Mouse (Mus musculus) erythroblast, adult 5-6 weeks (primary cell): ENCODE results near the gene Olfr348. TPM values are rescaled to one million over a fixed set of nuclear protein-coding genes. Genes with fewer than 3 reads are reported as not detected.

Source experiments
- ATAC-seq: replicated peaks from 2 replicates; pipeline ENCODE4 v1.8.0; 2016; ENCODE audit warnings: moderate number of reproducible peaks, mild to moderate bottlenecking, moderate TSS enrichment, inconsistent platforms; ENCODE audit not compliant: poor library complexity, low FRiP score, severe bottlenecking
- total RNA-seq, 2 experiments: library from RNA; stranded (forward) in 1 of 2; stranded (reverse) in 1 of 2; fragments of 150-400 nt in 1 of 2; fragments of 200-764, 138-1000 nt in 1 of 2; gene quantifications; 2 replicates each; pipeline versions ENCODE4 v1.2.3 to v1.2.4; 2015 to 2017; ENCODE audit warnings: low replicate concordance in 2 of 2

The Olfr348 gene
- total RNA-seq (2015; ENCODE audit: low replicate concordance): not detected in 2 replicates
- total RNA-seq (2017; ENCODE audit: low replicate concordance): not detected in 2 replicates

DNA sequence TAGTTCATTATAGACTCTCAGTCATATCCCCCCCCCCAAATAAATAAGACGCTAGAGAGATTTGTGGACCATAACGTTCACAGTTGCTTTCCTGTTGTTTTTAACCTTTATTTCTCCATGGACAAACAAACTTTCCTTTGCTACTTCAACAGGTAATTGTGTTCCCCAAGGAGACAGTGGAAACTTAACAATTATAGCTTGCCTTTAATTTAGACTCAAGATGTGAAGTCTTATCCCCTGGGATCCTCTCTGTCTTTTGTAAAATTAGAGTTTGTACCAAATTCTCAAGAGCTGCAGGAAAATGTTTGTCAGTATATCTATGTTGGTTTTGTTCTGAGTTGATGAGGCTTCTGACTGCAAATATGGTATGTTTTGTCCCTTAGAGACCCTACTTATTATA is at the start of gene Olfr348:
Gene Olfr348, plus strand, starts transcription at position 301 of the 400 bp plus-strand sequence.
- ATAC-seq: no peak

DNA sequence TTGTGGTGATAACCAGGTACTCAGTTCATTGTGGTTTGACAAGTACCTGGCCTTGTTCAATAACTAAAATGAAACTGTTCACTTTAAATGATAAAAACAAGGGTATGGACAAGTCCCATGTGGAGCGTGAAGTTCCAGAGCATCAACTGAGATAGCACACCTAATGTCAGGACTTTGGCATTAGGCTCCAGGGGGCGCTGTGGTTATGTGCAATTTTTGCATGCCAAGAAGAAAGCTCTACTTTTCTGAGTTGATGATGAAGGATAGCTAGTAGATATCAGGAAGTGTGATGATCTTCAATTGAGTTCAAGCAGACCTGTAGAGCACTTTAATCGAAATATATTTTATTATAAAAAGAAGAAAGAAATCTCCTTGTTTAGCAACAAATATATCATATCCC is 47.9 kb upstream of the Olfr348 start:
- no peak for ATAC-seq

DNA sequence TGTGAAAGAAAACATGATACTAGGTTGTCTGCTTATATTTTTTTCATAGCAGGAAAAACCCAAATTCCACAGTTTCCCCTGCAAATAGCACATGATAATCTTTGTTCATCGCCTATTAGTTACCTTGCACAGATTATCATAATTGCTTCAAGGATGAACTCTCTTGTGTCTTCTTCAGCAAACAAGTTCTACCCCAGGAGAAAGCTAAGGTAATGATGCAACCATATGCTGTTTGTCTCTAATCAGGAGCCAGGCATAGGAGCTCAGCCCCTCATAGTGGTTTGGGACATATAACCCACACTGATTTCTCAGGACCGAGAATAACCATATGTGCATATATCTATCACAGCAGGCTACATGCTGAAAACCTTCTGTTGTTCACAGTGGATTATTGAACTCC is 6.2 kb downstream of the Olfr348 start, which contains the start of gene Olfr50:
Gene Olfr50, plus strand, starts transcription at position 301 of the 400 bp plus-strand sequence.
- ATAC-seq: no peak

DNA sequence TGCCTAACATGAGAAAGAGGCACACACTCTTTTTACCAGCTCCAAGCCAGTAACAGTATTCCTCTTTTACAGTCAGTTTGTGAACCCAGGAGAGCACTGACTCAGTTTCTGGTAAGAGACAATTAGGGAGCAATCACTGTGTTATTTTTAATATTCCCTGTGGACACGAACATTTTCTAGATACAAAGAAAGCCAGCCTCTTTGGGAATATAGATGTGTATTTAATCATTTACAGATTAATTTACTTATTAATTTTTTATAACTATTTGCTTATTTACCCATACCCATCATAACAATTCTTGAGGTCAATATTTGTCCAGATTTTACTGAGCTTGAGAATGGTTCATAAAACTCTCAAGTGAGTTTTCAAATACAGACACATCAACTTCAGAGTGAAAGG is 32.9 kb downstream of the Olfr348 start, which contains the start of gene Olfr3:
Gene Olfr3, minus strand, starts transcription at position 101 of the 400 bp plus-strand sequence.
- no peak for ATAC-seq

Other genes with a start within 250 kb of the Olfr348 start
- gene Olfr344, start 217.6 kb upstream of the Olfr348 start, total RNA-seq (2015; ENCODE audit: low replicate concordance): not detected in 2 replicates
- gene Olfr344, start 217.6 kb upstream of the Olfr348 start, total RNA-seq (2017; ENCODE audit: low replicate concordance): 0.09 TPM in 1 of 2 replicates, not detected in the other
- not detected in 2 replicates for gene Olfr345, start 144.2 kb upstream of the Olfr348 start, total RNA-seq (2015; ENCODE audit: low replicate concordance)
- gene Olfr345, start 144.2 kb upstream of the Olfr348 start, total RNA-seq (2017; ENCODE audit: low replicate concordance): not detected in 2 replicates
- not detected in 2 replicates for gene Olfr346, start 98.5 kb upstream of the Olfr348 start, total RNA-seq (2015; ENCODE audit: low replicate concordance)
- gene Olfr346, start 98.5 kb upstream of the Olfr348 start, total RNA-seq (2017; ENCODE audit: low replicate concordance): not detected in 2 replicates
- gene Olfr347, start 52.4 kb upstream of the Olfr348 start, total RNA-seq (2015; ENCODE audit: low replicate concordance): not detected in 2 replicates
- not detected in 2 replicates for gene Olfr347, start 52.4 kb upstream of the Olfr348 start, total RNA-seq (2017; ENCODE audit: low replicate concordance)
- not detected in 2 replicates for gene Olfr50, start 6.3 kb downstream of the Olfr348 start, total RNA-seq (2015; ENCODE audit: low replicate concordance)
- gene Olfr50, start 6.3 kb downstream of the Olfr348 start, total RNA-seq (2017; ENCODE audit: low replicate concordance): not detected in 2 replicates
- not detected in 2 replicates for gene Olfr3, start 32.8 kb downstream of the Olfr348 start, total RNA-seq (2015; ENCODE audit: low replicate concordance)
- gene Olfr3, start 32.8 kb downstream of the Olfr348 start, total RNA-seq (2017; ENCODE audit: low replicate concordance): not detected in 2 replicates
- not detected in 2 replicates for gene Olfr350, start 62.0 kb downstream of the Olfr348 start, total RNA-seq (2015; ENCODE audit: low replicate concordance)
- not detected in 2 replicates for gene Olfr350, start 62.0 kb downstream of the Olfr348 start, total RNA-seq (2017; ENCODE audit: low replicate concordance)
- gene Olfr351, start 78.4 kb downstream of the Olfr348 start, total RNA-seq (2015; ENCODE audit: low replicate concordance): not detected in 2 replicates
- not detected in 2 replicates for gene Olfr351, start 78.4 kb downstream of the Olfr348 start, total RNA-seq (2017; ENCODE audit: low replicate concordance)
- not detected in 2 replicates for gene Olfr352, start 84.2 kb downstream of the Olfr348 start, total RNA-seq (2015; ENCODE audit: low replicate concordance)
- not detected in 2 replicates for gene Olfr352, start 84.2 kb downstream of the Olfr348 start, total RNA-seq (2017; ENCODE audit: low replicate concordance)
- not detected in 2 replicates for gene Olfr353, start 108.7 kb downstream of the Olfr348 start, total RNA-seq (2015; ENCODE audit: low replicate concordance)
- gene Olfr353, start 108.7 kb downstream of the Olfr348 start, total RNA-seq (2017; ENCODE audit: low replicate concordance): not detected in 2 replicates
- gene Olfr354, start 121.4 kb downstream of the Olfr348 start, total RNA-seq (2015; ENCODE audit: low replicate concordance): not detected in 2 replicates
- under 0.01 and 0.26 TPM in 2 replicates for gene Olfr354, start 121.4 kb downstream of the Olfr348 start, total RNA-seq (2017; ENCODE audit: low replicate concordance)
- gene Olfr355, start 144.6 kb downstream of the Olfr348 start, total RNA-seq (2015; ENCODE audit: low replicate concordance): not detected in 2 replicates
- gene Olfr355, start 144.6 kb downstream of the Olfr348 start, total RNA-seq (2017; ENCODE audit: low replicate concordance): not detected in 2 replicates
- not detected in 2 replicates for gene Olfr356, start 152.8 kb downstream of the Olfr348 start, total RNA-seq (2015; ENCODE audit: low replicate concordance)
- gene Olfr356, start 152.8 kb downstream of the Olfr348 start, total RNA-seq (2017; ENCODE audit: low replicate concordance): not detected in 2 replicates
- not detected in 2 replicates for gene Olfr357, start 209.6 kb downstream of the Olfr348 start, total RNA-seq (2015; ENCODE audit: low replicate concordance)
- gene Olfr357, start 209.6 kb downstream of the Olfr348 start, total RNA-seq (2017; ENCODE audit: low replicate concordance): not detected in 2 replicates
- not detected in 2 replicates for gene Olfr358, start 225.1 kb downstream of the Olfr348 start, total RNA-seq (2015; ENCODE audit: low replicate concordance)
- not detected in 2 replicates for gene Olfr358, start 225.1 kb downstream of the Olfr348 start, total RNA-seq (2017; ENCODE audit: low replicate concordance)